Mouse (Mus musculus) CH12.LX (cell line): ENCODE measurements around the gene Rnft2. TPM values are rescaled to one million over a fixed set of nuclear protein-coding genes. Genes with fewer than 3 reads are reported as not detected.
A peak's percentile ranks its signal among the peaks of the same experiment; 100 is the strongest.

ENCODE experiments used
- DNase-seq: peaks from one replicate; pipeline ENCODE4 v3.0.0-alpha.2; 2013; ENCODE audit errors: extremely low read depth
- H3K27ac ChIP-seq: 2 replicates; pipeline ENCODE4 v1.5.1; 2012; ENCODE audit warnings: low read depth, mild to moderate bottlenecking, control low read depth, moderate library complexity; ENCODE audit not compliant: insufficient read depth
- H3K27me3 ChIP-seq: replicated peaks from 2 replicates; pipeline ENCODE3; 2012; ENCODE audit warnings: inconsistent platforms
- H3K36me3 ChIP-seq, 2 experiments: replicated peaks in 1 of 2; 2 replicates each; pipeline versions ENCODE3 to v1.6.1; 2012; ENCODE audit warnings: inconsistent platforms in 1 of 2, low read length in 1 of 2, mild to moderate bottlenecking in 1 of 2, mixed read lengths in 1 of 2, moderate library complexity in 1 of 2; ENCODE audit not compliant: control insufficient read depth in 1 of 2, insufficient read depth in 1 of 2
- H3K4me1 ChIP-seq, 2 experiments: 2 replicates each; pipeline ENCODE4 v1.6.1; 2012; ENCODE audit warnings: inconsistent platforms in 1 of 2, moderate library complexity in 1 of 2; ENCODE audit not compliant: insufficient read depth in 2 of 2, control insufficient read depth in 1 of 2
- H3K4me2 ChIP-seq: 2 replicates; pipeline ENCODE4 v1.6.1; 2012; ENCODE audit warnings: low read depth, mild to moderate bottlenecking, control low read depth; ENCODE audit not compliant: poor library complexity, insufficient read depth, severe bottlenecking
- H3K4me3 ChIP-seq, 3 experiments: fragments of 150-350 bp in 1 of 3; sonication (generic) in 1 of 3; replicated peaks in 1 of 3; 2 replicates each; pipeline versions ENCODE3 to v1.5.1; 2011 to 2012; ENCODE audit warnings: low read depth in 2 of 3, low read length in 2 of 3, mild to moderate bottlenecking in 2 of 3, moderate library complexity in 2 of 3, control low read depth in 1 of 3, improper control_type of control experiment in 1 of 3, inconsistent platforms in 1 of 3, mixed read lengths in 1 of 3; ENCODE audit not compliant: poor library complexity in 1 of 3
- H3K79me2 ChIP-seq: replicated peaks from 2 replicates; pipeline ENCODE4 v1.6.1; 2012; ENCODE audit warnings: mild to moderate bottlenecking, moderate library complexity; ENCODE audit not compliant: control insufficient read depth, poor library complexity, insufficient read depth, severe bottlenecking; ENCODE audit errors: extremely low read depth
- H3K9ac ChIP-seq: 2 replicates; pipeline ENCODE4 v1.6.1; 2012; ENCODE audit warnings: low read depth, mild to moderate bottlenecking, control low read depth, moderate library complexity; ENCODE audit not compliant: insufficient read depth
- H3K9me3 ChIP-seq: replicated peaks from 2 replicates; pipeline ENCODE3; 2012; ENCODE audit warnings: low read length, inconsistent platforms, mixed read lengths
- CHD1 ChIP-seq: IDR thresholded peaks from 2 replicates; pipeline ENCODE4 v1.6.1; 2012; ENCODE audit warnings: low read depth, low read length, improper control_type of control experiment, inconsistent platforms
- CTCF ChIP-seq, 2 experiments: IDR thresholded peaks in 1 of 2; conservative IDR thresholded peaks in 1 of 2; 2 replicates each; pipeline ENCODE4 v1.5.1; 2011 to 2012; ENCODE audit warnings: low read depth in 2 of 2, low read length in 2 of 2, improper control_type of control experiment in 1 of 2, inconsistent platforms in 1 of 2, mild to moderate bottlenecking in 1 of 2, moderate library complexity in 1 of 2
- E2F4 ChIP-seq: IDR thresholded peaks from 2 replicates; pipeline ENCODE4 v1.6.1; 2011; ENCODE audit warnings: low read depth, low read length, improper control_type of control experiment; ENCODE audit not compliant: insufficient replicate concordance
- ETS1 ChIP-seq: conservative IDR thresholded peaks from 2 replicates; pipeline ENCODE4 v1.6.1; 2012; ENCODE audit warnings: low read depth, mild to moderate bottlenecking, inconsistent platforms, low read length, improper control_type of control experiment, moderate library complexity
- HCFC1 ChIP-seq: IDR thresholded peaks from 2 replicates; pipeline ENCODE4 v1.6.1; 2012; ENCODE audit warnings: low read depth, mild to moderate bottlenecking, inconsistent platforms, low read length, improper control_type of control experiment
- JUN ChIP-seq: IDR thresholded peaks from 2 replicates; pipeline ENCODE4 v1.6.1; 2011; ENCODE audit warnings: low read depth, mild to moderate bottlenecking, low read length, improper control_type of control experiment, moderate library complexity; ENCODE audit not compliant: insufficient read depth
- KAT2A ChIP-seq: IDR thresholded peaks from 2 replicates; pipeline ENCODE4 v1.6.1; 2012; ENCODE audit warnings: low read length, improper control_type of control experiment, inconsistent platforms; ENCODE audit not compliant: insufficient replicate concordance
- MYC ChIP-seq: IDR thresholded peaks from 2 replicates; pipeline ENCODE4 v1.6.1; 2011; ENCODE audit warnings: low read depth, mild to moderate bottlenecking, improper control_type of control experiment, low read length
- RAD21 ChIP-seq: IDR thresholded peaks from 2 replicates; pipeline ENCODE4 v1.6.1; 2011; ENCODE audit warnings: low read depth, mild to moderate bottlenecking, low read length, improper control_type of control experiment, moderate library complexity
- RCOR1 ChIP-seq: conservative IDR thresholded peaks from 2 replicates; pipeline ENCODE4 v1.6.1; 2012; ENCODE audit warnings: low read depth, mild to moderate bottlenecking, inconsistent platforms, low read length, improper control_type of control experiment
- SIN3A ChIP-seq: IDR thresholded peaks from 2 replicates; pipeline ENCODE4 v1.6.1; 2012; ENCODE audit warnings: low read length, improper control_type of control experiment, inconsistent platforms
- SMC3 ChIP-seq: IDR thresholded peaks from 2 replicates; pipeline ENCODE4 v1.6.1; 2011; ENCODE audit warnings: low read depth, low read length, improper control_type of control experiment
- UBTF ChIP-seq: IDR thresholded peaks from 2 replicates; pipeline ENCODE4 v1.6.1; 2012; ENCODE audit warnings: low read depth, mild to moderate bottlenecking, inconsistent platforms, low read length, improper control_type of control experiment, moderate library complexity
- ZMIZ1 ChIP-seq: IDR thresholded peaks from 2 replicates; pipeline ENCODE4 v1.6.1; 2012; ENCODE audit warnings: low read depth, mild to moderate bottlenecking, inconsistent platforms, low read length, improper control_type of control experiment
- dilution Hi-C: fragments of 300-500 bp; cut with MboI; formaldehyde crosslinking; loops from 2 replicates; pipeline ENCODE4 v1.14.3; 2020; ENCODE audit warnings: low sequenced_read_pairs; ENCODE audit not compliant: extremely low pct_unique_long_range_greater_than_20kb, extremely low pct_ligation_motif_present
- in situ Hi-C: fragments of 300-500 bp; cut with MboI; formaldehyde crosslinking; loops from 3 replicates; pipeline ENCODE4 v1.14.3; 2019; ENCODE audit warnings: low sequenced_read_pairs, low pct_ligation_motif_present, low pct_unique_long_range_greater_than_20kb, mixed read lengths
- polyA plus RNA-seq: library from polyadenylated mRNA; unstranded; fragments of >175 nt; gene quantifications from 2 replicates; pipeline ENCODE4 v1.2.1, GENCODE M21; 2012; ENCODE audit warnings: low read depth; ENCODE audit not compliant: insufficient read length
- total RNA-seq, 2 experiments: library from RNA; depleted of rRNA; stranded (reverse); fragments of 300-350 nt in 1 of 2; fragments of >200 nt in 1 of 2; gene quantifications; 2 replicates each; pipeline ENCODE4 v1.2.3; 2012 to 2014

Rnft2 gene
- total and polyA plus RNA-seq, 3 experiments: 1.6 to 5.1 (median 3.4) TPM

- H3K27me3 ChIP-seq: peaks cover 73% of the 10 kb centered on the region
- dilution Hi-C loops (no loop called here), in situ Hi-C loops (no loop called here)
Measured at GRCm38 (mm10) chr5:118167561-118167995, 77.3 kb downstream of the Rnft2 start.

GRCm38 (mm10) chr5:118165462-118165861 lies 79.5 kb downstream of the Rnft2 start:
- TF ChIP-seq MYC (no peak), CTCF (conservative IDR thresholded peaks at IDR 0.05 in 1 of 2, IDR thresholded peaks at IDR 0.05 in 1 of 2; ENCODE audit: low read depth in 2 of 2, low read length in 2 of 2) (peak in 1 of 2 experiments; percentile 37; a peak in 2 of 4 replicates), SMC3 (peak; percentile 12; the same call in 1 of the 2 replicates)
- H3K9me3 ChIP-seq: peaks cover 6% of the 10 kb centered on the region
- no peak overlapping the region for H3K4me2 ChIP-seq
- no peak for DNase-seq
- no peak overlapping the region for H3K9ac ChIP-seq
- H3K27ac ChIP-seq: no peak overlapping the region
- in situ Hi-C loops: no loop called here
- H3K4me1 ChIP-seq: no peaks in the 10 kb centered on the region
- H3K4me3 ChIP-seq: no peak overlapping the region
- no peaks in the 10 kb centered on the region for H3K36me3 ChIP-seq
- no peaks in the 10 kb centered on the region for H3K79me2 ChIP-seq
- peaks cover 73% of the 10 kb centered on the region for H3K27me3 ChIP-seq
- dilution Hi-C loops: no loop called here

More at GRCm38 (mm10) chr5:118167561-118167995, 77.3 kb downstream of the Rnft2 start:
- no peaks in the 10 kb centered on the region for H3K36me3 ChIP-seq
- no peak overlapping the region for H3K4me2 ChIP-seq
- DNase-seq: no peak
- H3K4me3 ChIP-seq: no peak overlapping the region
- H3K9me3 ChIP-seq: peaks cover 6% of the 10 kb centered on the region
- no peak overlapping the region for H3K9ac ChIP-seq
- no peak for TF ChIP-seq CHD1
- TF ChIP-seq ETS1: no peak
- TF ChIP-seq KAT2A: no peak
- no peak for TF ChIP-seq HCFC1
- no peak for TF ChIP-seq ZMIZ1
- no peak for TF ChIP-seq UBTF
- no peak for TF ChIP-seq RAD21
- TF ChIP-seq SMC3: no peak
- no peak for TF ChIP-seq RCOR1
- peaks cover 0 to 9% of the 10 kb centered on the region in 2 experiments; a peak in 2 of 4 replicates for H3K4me1 ChIP-seq
- H3K27ac ChIP-seq: no peak overlapping the region
- H3K79me2 ChIP-seq: no peaks in the 10 kb centered on the region

GRCm38 (mm10) chr5:118164581-118164980 lies 80.3 kb downstream of the Rnft2 start, which contains the start of gene Hrk:
TSS of gene Hrk (plus strand) at chr5:118164648.
- H3K4me2 ChIP-seq: no peak within 1 kb of the TSS
- DNase-seq: no peak
- in situ Hi-C loops: no loop called here
- no peak within 1 kb of the TSS for H3K27ac ChIP-seq
- TF ChIP-seq SMC3 (no peak), SIN3A (no peak), JUN (no peak), E2F4 (no peak)
- dilution Hi-C loops: no loop called here
- H3K79me2 ChIP-seq: no peaks in the 10 kb centered on the region
- H3K36me3 ChIP-seq: no peaks in the 10 kb centered on the region
- no peak within 1 kb of the TSS for H3K9ac ChIP-seq
- H3K9me3 ChIP-seq: peaks cover 3% of the 10 kb centered on the region
- no peak within 1 kb of the TSS for H3K4me3 ChIP-seq
- no peaks in the 10 kb centered on the region for H3K4me1 ChIP-seq
- H3K27me3 ChIP-seq: peaks cover 79% of the 10 kb centered on the region
